Mouse (Mus musculus) heart, embryonic 16.5 days (tissue): Measurements from ENCODE around the gene Map4k3. TPM values are rescaled to one million over a fixed set of nuclear protein-coding genes. Genes with fewer than 3 reads are reported as not detected.
A peak's percentile ranks its signal among the peaks of the same experiment; 100 is the strongest.
"Not testable (repeated sequence)": the region's sequence is repeated elsewhere in the genome, so short reads cannot be mapped to it uniquely, and the experiment has no call there.

Experiments used
- ATAC-seq: fragments of 200-750 bp; cut with Nextera tagmentation; replicated peaks from 2 replicates; pipeline ENCODE4 v1.8.0; 2017; ENCODE audit warnings: moderate number of reproducible peaks; ENCODE audit not compliant: insufficient read depth, low FRiP score; ENCODE audit errors: extremely low read depth
- H3K27ac ChIP-seq: fragments of 300-500 bp; sonication (generic); 2 replicates; pipeline ENCODE4 v1.5.1; 2014; ENCODE audit warnings: mild to moderate bottlenecking, low read length, control low read depth, moderate library complexity
- H3K27me3 ChIP-seq: fragments of 300-500 bp; sonication (generic); 2 replicates; pipeline ENCODE4 v1.6.1; 2014; ENCODE audit warnings: low read length, mixed read lengths; ENCODE audit not compliant: control insufficient read depth, insufficient read depth
- H3K36me3 ChIP-seq: fragments of 300-500 bp; sonication (generic); 2 replicates; pipeline ENCODE4 v1.6.1; 2014; ENCODE audit not compliant: control insufficient read depth, insufficient read depth
- H3K4me1 ChIP-seq: fragments of 300-500 bp; sonication (generic); 2 replicates; pipeline ENCODE4 v1.6.1; 2014; ENCODE audit warnings: low read length, mixed read lengths; ENCODE audit not compliant: control insufficient read depth, insufficient read depth
- H3K4me2 ChIP-seq: fragments of 300-500 bp; sonication (generic); 2 replicates; pipeline ENCODE4 v1.6.1; 2014; ENCODE audit warnings: low read depth, mild to moderate bottlenecking, control low read depth, low read length
- H3K4me3 ChIP-seq: fragments of 300-500 bp; sonication (generic); 2 replicates; pipeline ENCODE4 v1.5.1; 2014; ENCODE audit warnings: mild to moderate bottlenecking, control low read depth, low read length
- H3K9ac ChIP-seq: fragments of 300-500 bp; sonication (generic); 2 replicates; pipeline ENCODE4 v1.6.1; 2014; ENCODE audit warnings: low read length, control low read depth
- H3K9me3 ChIP-seq: fragments of 300-500 bp; sonication (generic); replicated peaks from 2 replicates; pipeline ENCODE4 v1.6.1; 2016; ENCODE audit warnings: low read length; ENCODE audit not compliant: control insufficient read depth
- WGBS: fragments of 180-500 bp; shearing (Covaris S2); extraction: QIAGEN DNeasy Blood & Tissue Kit; methylation state at CpG from one replicate; pipeline ENCODE4 v1.1.7; 2014; 5-methylcytosine and 5-hydroxymethylcytosine counted together
- polyA plus RNA-seq: library from polyadenylated mRNA; unstranded; fragments of >200 nt; fragmentation: Nextera tagmentation; extraction: Ambion mirVana; gene quantifications from 2 replicates; pipeline ENCODE4 v1.2.1, GENCODE M21; 2015

The Map4k3 gene
- polyA plus RNA-seq, 1 experiment from 2014 or later, result 17.9 TPM

GRCm38 (mm10) chr17:80552653-80553052 is 175.6 kb downstream of the Map4k3 start:
- H3K9ac ChIP-seq, result no peak overlapping the region
- H3K9me3 ChIP-seq, result no peaks in the 10 kb centered on the region
- H3K27ac ChIP-seq, result no peak overlapping the region
- peak overlapping the region; percentile 77; the same call in 1 of the 2 replicates for H3K4me2 ChIP-seq
- ATAC-seq, result no peak
- no peaks in the 10 kb centered on the region for H3K4me1 ChIP-seq
- H3K27me3 ChIP-seq, result no peaks in the 10 kb centered on the region
- no peaks in the 10 kb centered on the region for H3K36me3 ChIP-seq
- no peak overlapping the region for H3K4me3 ChIP-seq
- 78% methylated on average over 4 of the region's 4 CpGs for WGBS

GRCm38 (mm10) chr17:80550981-80551380 is 177.3 kb downstream of the Map4k3 start:
- 77% methylated on average over 15 of the region's 15 CpGs for WGBS

GRCm38 (mm10) chr17:80546846-80547245 is 181.4 kb downstream of the Map4k3 start:
- no peak for ATAC-seq
- no peaks in the 10 kb centered on the region for H3K4me1 ChIP-seq
- H3K4me3 ChIP-seq, result no peak overlapping the region
- no peak overlapping the region for H3K9ac ChIP-seq
- no peaks in the 10 kb centered on the region for H3K36me3 ChIP-seq
- H3K4me2 ChIP-seq, result no peak overlapping the region
- no peaks in the 10 kb centered on the region for H3K9me3 ChIP-seq
- H3K27ac ChIP-seq, result no peak overlapping the region
- no peaks in the 10 kb centered on the region for H3K27me3 ChIP-seq
- 83% methylated on average over 2 of the region's 2 CpGs for WGBS

More at GRCm38 (mm10) chr17:80550981-80551380, 177.3 kb downstream of the Map4k3 start:
- no peak for ATAC-seq
- H3K27me3 ChIP-seq, result no peaks in the 10 kb centered on the region
- no peak overlapping the region for H3K4me3 ChIP-seq
- no peaks in the 10 kb centered on the region for H3K36me3 ChIP-seq
- H3K4me1 ChIP-seq, result no peaks in the 10 kb centered on the region
- H3K4me2 ChIP-seq, result no peak overlapping the region
- H3K27ac ChIP-seq, result no peak overlapping the region
- H3K9me3 ChIP-seq, result no peaks in the 10 kb centered on the region
- no peak overlapping the region for H3K9ac ChIP-seq

- no peaks in the 10 kb centered on the region for H3K27me3 ChIP-seq
- H3K4me2 ChIP-seq, result no peak overlapping the region
- H3K9ac ChIP-seq, result no peak overlapping the region
- no peak overlapping the region for H3K4me3 ChIP-seq
- H3K9me3 ChIP-seq, result no peaks in the 10 kb centered on the region
- H3K4me1 ChIP-seq, result no peaks in the 10 kb centered on the region
- WGBS, result 83% methylated on average over 8 of the region's 8 CpGs
- ATAC-seq, result no peak
- no peak overlapping the region for H3K27ac ChIP-seq
- no peaks in the 10 kb centered on the region for H3K36me3 ChIP-seq
Measured at GRCm38 (mm10) chr17:80546227-80546626, 182.1 kb downstream of the Map4k3 start.

- WGBS, result 83% methylated on average over 20 of the region's 20 CpGs
- no peak overlapping the region for H3K4me3 ChIP-seq
- H3K9me3 ChIP-seq, result no peaks in the 10 kb centered on the region
- ATAC-seq, result no peak
- H3K36me3 ChIP-seq, result no peaks in the 10 kb centered on the region
- no peak overlapping the region for H3K4me2 ChIP-seq
- no peak overlapping the region for H3K9ac ChIP-seq
- no peaks in the 10 kb centered on the region for H3K27me3 ChIP-seq
- H3K27ac ChIP-seq, result no peak overlapping the region
- no peaks in the 10 kb centered on the region for H3K4me1 ChIP-seq
Measured at GRCm38 (mm10) chr17:80543646-80544045, 184.6 kb downstream of the Map4k3 start.

- no peak for ATAC-seq
- Histone ChIP-seq H3K27ac (no peak overlapping the region), H3K4me1 (no peaks in the 10 kb centered on the region), H3K36me3 (no peaks in the 10 kb centered on the region), H3K4me2 (no peak overlapping the region), H3K9ac (no peak overlapping the region), H3K4me3 (no peak overlapping the region), H3K27me3 (no peaks in the 10 kb centered on the region), H3K9me3 (no peaks in the 10 kb centered on the region)
- WGBS, result 61% methylated on average over 6 of the region's 6 CpGs
Measured at GRCm38 (mm10) chr17:80537136-80537535, 191.1 kb downstream of the Map4k3 start.

GRCm38 (mm10) chr17:80535633-80536032 is 192.7 kb downstream of the Map4k3 start:
- Histone ChIP-seq H3K9me3 (no peaks in the 10 kb centered on the region), H3K36me3 (no peaks in the 10 kb centered on the region), H3K9ac (no peak overlapping the region), H3K4me1 (no peaks in the 10 kb centered on the region), H3K27me3 (no peaks in the 10 kb centered on the region), H3K4me3 (no peak overlapping the region), H3K27ac (no peak overlapping the region), H3K4me2 (no peak overlapping the region)
- 42% methylated on average over 6 of the region's 6 CpGs for WGBS
- ATAC-seq, result no peak

GRCm38 (mm10) chr17:80531351-80531750 is 196.9 kb downstream of the Map4k3 start:
- H3K9me3 ChIP-seq, H3K27me3 ChIP-seq, H3K9ac ChIP-seq, H3K27ac ChIP-seq, ATAC-seq, H3K4me2 ChIP-seq, H3K36me3 ChIP-seq, H3K4me3 ChIP-seq, H3K4me1 ChIP-seq: not testable (repeated sequence)
- 46% methylated on average over 2 of the region's 2 CpGs for WGBS
